Mouse (Mus musculus) neural tube, embryonic 13.5 days (tissue): ENCODE measurements at regions not wholly inside any gene's neighbourhood (a gene's known extent, or its start where the extent isn't known, plus 50 kb on each side); places are given as distances from the start of the nearest gene placed in this dataset.

Source experiments
- ATAC-seq: fragments of 200-750 bp; cut with Nextera tagmentation; 2 replicates; pipeline ENCODE4 v1.8.0; 2017; ENCODE audit warnings: low read depth, mild to moderate bottlenecking, moderate TSS enrichment, moderate library complexity
- H3K27ac ChIP-seq: fragments of 300-500 bp; sonication (generic); replicated peaks from 2 replicates; pipeline ENCODE4 v1.5.1; 2015; ENCODE audit warnings: moderate library complexity, mild to moderate bottlenecking, inconsistent platforms
- H3K27me3 ChIP-seq: fragments of 300-500 bp; sonication (generic); 2 replicates; pipeline ENCODE4 v1.6.1; 2015; ENCODE audit warnings: mild to moderate bottlenecking, inconsistent platforms
- H3K36me3 ChIP-seq: fragments of 300-500 bp; sonication (generic); 2 replicates; pipeline ENCODE4 v1.6.1; 2015; ENCODE audit warnings: mild to moderate bottlenecking, inconsistent platforms
- H3K4me1 ChIP-seq: fragments of 300-500 bp; sonication (generic); replicated peaks from 2 replicates; pipeline ENCODE4 v1.6.1; 2015; ENCODE audit warnings: inconsistent platforms
- H3K4me2 ChIP-seq: fragments of 300-500 bp; sonication (generic); 2 replicates; pipeline ENCODE4 v1.6.1; 2015; ENCODE audit warnings: inconsistent platforms, mild to moderate bottlenecking, moderate library complexity
- H3K4me3 ChIP-seq: fragments of 300-500 bp; sonication (generic); 2 replicates; pipeline ENCODE4 v1.5.1; 2015; ENCODE audit warnings: mild to moderate bottlenecking, inconsistent platforms
- H3K9ac ChIP-seq: fragments of 300-500 bp; sonication (generic); 2 replicates; pipeline ENCODE4 v1.6.1; 2015; ENCODE audit warnings: moderate library complexity, mild to moderate bottlenecking, inconsistent platforms
- H3K9me3 ChIP-seq: fragments of 300-500 bp; sonication (generic); 2 replicates; pipeline ENCODE4 v1.6.1; 2016; ENCODE audit warnings: inconsistent platforms
- WGBS: fragments of 180-500 bp; shearing (Covaris S2); methylation state at CpG from one replicate; pipeline ENCODE4 v1.1.7; 2015; 5-methylcytosine and 5-hydroxymethylcytosine counted together

GRCm38 (mm10) chr10:71485063-71485762, 137.7 kb downstream of the Ipmk start:
- H3K4me2 ChIP-seq = no peak overlapping the region
- H3K36me3 ChIP-seq = no peaks in the 10 kb centered on the region
- no peak for ATAC-seq
- no peaks in the 10 kb centered on the region for H3K27me3 ChIP-seq
- no peak overlapping the region for H3K9ac ChIP-seq
- 0 out of 2 replicates have a peak, but pooled peaks cover 5% of the 10 kb centered on the region for H3K4me1 ChIP-seq
- no peak overlapping the region for H3K4me3 ChIP-seq
- WGBS = 53% methylated on average over 17 of the region's 17 CpGs
- H3K27ac ChIP-seq = no peak overlapping the region
- no peaks in the 10 kb centered on the region for H3K9me3 ChIP-seq

GRCm38 (mm10) chr10:71489791-71490190, 142.2 kb downstream of the Ipmk start:
- H3K4me2 ChIP-seq = no peak overlapping the region
- ATAC-seq = no peak
- no peak overlapping the region for H3K27ac ChIP-seq
- H3K4me1 ChIP-seq = 0 out of 2 replicates have a peak, but pooled peaks cover 5% of the 10 kb centered on the region
- H3K36me3 ChIP-seq = no peaks in the 10 kb centered on the region
- H3K4me3 ChIP-seq = no peak overlapping the region
- H3K9ac ChIP-seq = no peak overlapping the region
- H3K27me3 ChIP-seq = no peaks in the 10 kb centered on the region
- H3K9me3 ChIP-seq = no peaks in the 10 kb centered on the region
- 86% methylated on average over 7 of the region's 7 CpGs for WGBS

DNA sequence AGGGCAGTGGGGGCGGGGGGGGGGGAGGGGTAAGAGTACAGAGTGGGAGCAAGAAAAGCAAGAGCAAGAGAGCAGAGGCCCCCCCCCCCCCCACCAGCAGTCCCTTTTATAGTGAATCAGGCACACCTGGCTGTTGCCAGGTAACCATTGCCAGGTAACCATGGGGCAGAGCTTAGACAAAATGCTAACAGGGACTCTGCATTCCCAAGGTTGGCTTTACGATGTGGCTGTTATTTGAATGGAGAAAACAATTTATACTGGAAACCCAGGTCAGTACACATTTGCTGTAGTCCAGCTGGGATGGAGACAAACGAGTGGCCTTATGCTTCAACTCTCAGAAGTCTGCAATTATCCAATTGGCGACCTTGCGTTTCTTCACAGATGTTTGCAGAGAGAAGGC, 154.5 kb downstream of the Ipmk start:
- no peaks in the 10 kb centered on the region for H3K4me1 ChIP-seq
- H3K9me3 ChIP-seq = no peaks in the 10 kb centered on the region
- ATAC-seq = no peak
- no peaks in the 10 kb centered on the region for H3K36me3 ChIP-seq
- H3K27me3 ChIP-seq = no peaks in the 10 kb centered on the region
- H3K27ac ChIP-seq = no peak overlapping the region
- H3K4me3 ChIP-seq = no peak overlapping the region
- no peak overlapping the region for H3K9ac ChIP-seq
- WGBS = 43% methylated on average over 4 of the region's 5 CpGs
- no peak overlapping the region for H3K4me2 ChIP-seq

GRCm38 (mm10) chr10:71504219-71504618, 156.7 kb downstream of the Ipmk start:
- H3K4me1 ChIP-seq = no peaks in the 10 kb centered on the region
- no peak overlapping the region for H3K9ac ChIP-seq
- no peak for ATAC-seq

DNA sequence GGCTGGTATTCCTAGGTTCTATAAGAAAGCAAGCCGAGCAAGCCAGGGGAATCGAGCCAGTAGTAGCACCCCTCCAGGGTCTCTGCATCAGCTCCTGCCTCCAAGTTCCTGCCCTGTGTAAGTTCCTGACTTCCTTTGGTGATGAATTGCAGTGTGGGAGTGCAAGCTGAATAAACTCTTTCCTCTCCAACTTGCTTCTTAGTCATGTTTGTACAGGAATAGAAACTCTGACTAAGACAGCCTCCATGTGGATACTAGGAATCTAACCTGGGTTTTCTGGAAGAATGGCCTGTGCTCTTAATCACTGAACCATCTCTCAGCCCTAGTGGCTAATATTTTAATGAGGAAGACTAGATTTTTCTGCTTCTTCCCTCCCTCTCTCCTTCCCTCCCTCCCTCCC, 177.7 kb downstream of the Ipmk start:
- no peaks in the 10 kb centered on the region for H3K4me1 ChIP-seq
- no peak overlapping the region for H3K27ac ChIP-seq
- 74% methylated on average over 2 of the region's 2 CpGs for WGBS
- H3K9me3 ChIP-seq = no peaks in the 10 kb centered on the region
- H3K4me2 ChIP-seq = no peak overlapping the region
- H3K9ac ChIP-seq = no peak overlapping the region
- no peak overlapping the region for H3K4me3 ChIP-seq
- no peaks in the 10 kb centered on the region for H3K27me3 ChIP-seq
- no peaks in the 10 kb centered on the region for H3K36me3 ChIP-seq
- no peak for ATAC-seq

More at GRCm38 (mm10) chr10:71504219-71504618, 156.7 kb downstream of the Ipmk start:
- 96% methylated on average over 1 of the region's 1 CpGs for WGBS
- Histone ChIP-seq H3K27me3 (no peaks in the 10 kb centered on the region), H3K4me2 (no peak overlapping the region), H3K4me3 (no peak overlapping the region), H3K36me3 (no peaks in the 10 kb centered on the region), H3K27ac (no peak overlapping the region), H3K9me3 (no peaks in the 10 kb centered on the region)

- Histone ChIP-seq H3K36me3 (no peaks in the 10 kb centered on the region), H3K4me3 (no peak overlapping the region), H3K27ac (no peak overlapping the region), H3K27me3 (no peaks in the 10 kb centered on the region), H3K9me3 (peaks cover 2% of the 10 kb centered on the region; the same call in 1 of the 2 replicates), H3K9ac (no peak overlapping the region), H3K4me2 (no peak overlapping the region), H3K4me1 (no peaks in the 10 kb centered on the region)
- ATAC-seq = no peak
- 85% methylated on average over 2 of the region's 2 CpGs for WGBS
Observed at GRCm38 (mm10) chr10:71533759-71534158, 186.2 kb downstream of the Ipmk start.

DNA sequence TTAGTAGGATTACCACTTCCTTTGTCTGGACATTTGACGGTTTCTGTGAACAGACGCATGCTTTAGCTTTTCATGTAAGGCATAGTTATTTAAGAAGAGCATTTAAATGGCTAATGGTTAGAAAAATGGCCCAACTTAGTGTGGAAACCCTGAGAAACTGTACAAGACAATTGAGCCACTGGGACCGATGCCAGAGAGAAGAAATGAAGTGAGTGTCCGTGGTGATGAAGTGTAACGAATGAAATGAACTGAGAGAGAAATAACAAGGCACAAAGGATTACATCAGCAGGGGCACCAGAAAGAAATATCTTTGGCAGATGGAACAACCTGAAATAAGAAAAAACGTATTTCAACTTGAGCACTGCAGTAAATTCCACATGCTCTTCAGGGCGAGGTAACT, 197.9 kb downstream of the Ipmk start:
- Histone ChIP-seq H3K4me2 (no peak overlapping the region), H3K27ac (no peak overlapping the region), H3K9me3 (no peaks in the 10 kb centered on the region), H3K36me3 (no peaks in the 10 kb centered on the region), H3K4me1 (no peaks in the 10 kb centered on the region), H3K27me3 (no peaks in the 10 kb centered on the region), H3K4me3 (no peak overlapping the region), H3K9ac (no peak overlapping the region)
- ATAC-seq = no peak
- 72% methylated on average over 7 of the region's 7 CpGs for WGBS

- no peak for ATAC-seq
- 92% methylated on average over 7 of the region's 7 CpGs for WGBS
- H3K36me3 ChIP-seq = no peaks in the 10 kb centered on the region
Observed at GRCm38 (mm10) chr10:71546507-71546906, 198.9 kb downstream of the Ipmk start.

GRCm38 (mm10) chr10:71583716-71584115, 236.2 kb downstream of the Ipmk start:
- H3K4me1 ChIP-seq = no peaks in the 10 kb centered on the region
- H3K4me2 ChIP-seq = no peak overlapping the region
- H3K36me3 ChIP-seq = no peaks in the 10 kb centered on the region
- H3K27me3 ChIP-seq = no peaks in the 10 kb centered on the region
- no peaks in the 10 kb centered on the region for H3K9me3 ChIP-seq
- no peak overlapping the region for H3K4me3 ChIP-seq
- 91% methylated on average over 10 of the region's 10 CpGs for WGBS
- no peak for ATAC-seq
- no peak overlapping the region for H3K9ac ChIP-seq
- no peak overlapping the region for H3K27ac ChIP-seq

More at GRCm38 (mm10) chr10:71546507-71546906, 198.9 kb downstream of the Ipmk start:
- no peaks in the 10 kb centered on the region for H3K27me3 ChIP-seq
- no peaks in the 10 kb centered on the region for H3K9me3 ChIP-seq
- no peak overlapping the region for H3K4me2 ChIP-seq
- H3K4me3 ChIP-seq = no peak overlapping the region
- no peaks in the 10 kb centered on the region for H3K4me1 ChIP-seq
- no peak overlapping the region for H3K27ac ChIP-seq
- no peak overlapping the region for H3K9ac ChIP-seq

DNA sequence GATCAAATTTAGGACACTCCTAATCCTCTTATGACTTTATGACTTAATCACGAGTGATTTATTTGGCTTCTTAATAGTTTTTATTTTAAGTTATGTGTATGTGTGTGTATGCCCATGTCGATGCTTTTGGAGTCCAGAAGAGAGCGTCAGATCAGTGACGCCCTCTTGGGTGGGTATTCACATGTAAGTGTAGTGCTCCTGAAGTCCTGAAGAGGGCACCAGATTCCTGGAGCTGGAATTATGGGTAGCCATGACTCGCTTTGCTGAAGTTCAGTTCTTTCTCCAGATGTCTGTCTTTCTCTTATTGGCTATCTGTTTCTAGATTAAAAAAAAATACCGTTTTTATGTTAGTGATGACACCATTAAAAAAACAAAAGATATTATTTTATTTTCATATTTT, 251.0 kb downstream of the Ipmk start:
- no peak overlapping the region for H3K4me3 ChIP-seq
- ATAC-seq = no peak
- H3K27me3 ChIP-seq = no peaks in the 10 kb centered on the region
- H3K9ac ChIP-seq = no peak overlapping the region
- no peaks in the 10 kb centered on the region for H3K9me3 ChIP-seq
- H3K36me3 ChIP-seq = no peaks in the 10 kb centered on the region
- H3K27ac ChIP-seq = no peak overlapping the region
- H3K4me2 ChIP-seq = no peak overlapping the region
- H3K4me1 ChIP-seq = no peaks in the 10 kb centered on the region
- WGBS = 91% methylated on average over 6 of the region's 6 CpGs

- Histone ChIP-seq H3K4me2 (no peak overlapping the region), H3K9me3 (no peaks in the 10 kb centered on the region), H3K4me3 (no peak overlapping the region), H3K36me3 (no peaks in the 10 kb centered on the region), H3K9ac (no peak overlapping the region), H3K4me1 (no peaks in the 10 kb centered on the region), H3K27ac (no peak overlapping the region), H3K27me3 (no peaks in the 10 kb centered on the region)
- no peak for ATAC-seq
- WGBS = 91% methylated on average over 4 of the region's 4 CpGs
Observed at GRCm38 (mm10) chr10:71613736-71614135, 266.2 kb downstream of the Ipmk start.

- Histone ChIP-seq H3K27ac (no peak overlapping the region), H3K9ac (no peak overlapping the region), H3K4me1 (no peaks in the 10 kb centered on the region), H3K4me3 (no peak overlapping the region), H3K27me3 (no peaks in the 10 kb centered on the region), H3K9me3 (no peaks in the 10 kb centered on the region), H3K36me3 (no peaks in the 10 kb centered on the region), H3K4me2 (no peak overlapping the region)
- 85% methylated on average over 4 of the region's 4 CpGs for WGBS
- ATAC-seq = no peak
Observed at GRCm38 (mm10) chr10:71617156-71617555, 269.6 kb downstream of the Ipmk start.

- no peak overlapping the region for H3K4me2 ChIP-seq
- no peak overlapping the region for H3K4me3 ChIP-seq
- no peak for ATAC-seq
- no peaks in the 10 kb centered on the region for H3K9me3 ChIP-seq
- no peak overlapping the region for H3K9ac ChIP-seq
- H3K36me3 ChIP-seq = no peaks in the 10 kb centered on the region
- WGBS = 77% methylated on average over 3 of the region's 3 CpGs
- H3K27ac ChIP-seq = no peak overlapping the region
- H3K27me3 ChIP-seq = no peaks in the 10 kb centered on the region
- no peaks in the 10 kb centered on the region for H3K4me1 ChIP-seq
Observed at GRCm38 (mm10) chr10:71646071-71646470, 298.5 kb downstream of the Ipmk start.
